Mouse (Mus musculus): ENCODE measurements around the gene Rnase9. TPM values are rescaled to one million over a fixed set of nuclear protein-coding genes. Genes with fewer than 3 reads are reported as not detected.
"Not testable (repeated sequence)": the region's sequence is repeated elsewhere in the genome, so short reads cannot be mapped to it uniquely, and the experiment has no call there.

Rnase9 gene
- total RNA-seq, 2 experiments from 2014 or later = not detected

DNA sequence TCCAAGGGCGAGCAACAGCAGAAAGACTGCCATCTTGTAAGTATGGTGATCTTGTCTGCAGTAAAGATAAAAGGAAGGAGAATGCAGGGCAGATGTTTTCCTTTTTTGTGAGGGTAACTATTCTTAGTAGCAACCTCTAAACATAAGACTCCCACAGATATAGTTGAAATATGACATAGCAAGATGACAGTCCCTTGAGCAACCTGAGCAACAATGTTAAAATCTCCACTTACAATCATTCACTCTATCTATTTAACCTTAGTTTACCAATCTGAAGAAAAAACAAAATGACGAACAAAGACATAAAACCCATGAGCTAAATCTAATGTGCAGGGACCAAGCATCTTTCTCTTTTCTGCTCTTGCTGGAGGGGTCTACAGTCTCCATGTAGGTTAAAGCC lies 8.4 kb upstream of the Rnase9 start, which contains the start of gene Rnase11:
Gene Rnase11 (minus strand): TSS at position 101 of the 400 bp plus-strand sequence.
- no peak for DNase-seq

DNA sequence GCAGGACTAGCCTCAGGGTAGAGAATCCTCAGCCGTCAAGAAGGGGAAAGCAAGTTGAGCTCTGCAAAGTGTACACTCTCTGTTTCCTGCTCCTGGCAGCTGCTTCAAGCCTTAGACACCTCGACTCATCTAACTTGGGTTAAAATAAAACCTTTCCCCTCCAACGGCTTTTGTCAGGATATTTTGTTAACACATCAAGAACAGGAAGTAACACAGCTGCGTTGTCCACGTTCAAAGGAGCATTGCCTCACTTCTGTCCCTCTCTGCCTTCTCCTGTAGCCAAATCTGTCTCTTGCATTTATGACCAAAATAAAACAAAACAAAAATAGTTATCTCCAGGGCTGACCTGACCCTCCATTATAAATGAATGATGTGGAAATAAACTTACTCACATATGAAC lies 6.2 kb upstream of the Rnase9 start:
- no peak for DNase-seq

DNA sequence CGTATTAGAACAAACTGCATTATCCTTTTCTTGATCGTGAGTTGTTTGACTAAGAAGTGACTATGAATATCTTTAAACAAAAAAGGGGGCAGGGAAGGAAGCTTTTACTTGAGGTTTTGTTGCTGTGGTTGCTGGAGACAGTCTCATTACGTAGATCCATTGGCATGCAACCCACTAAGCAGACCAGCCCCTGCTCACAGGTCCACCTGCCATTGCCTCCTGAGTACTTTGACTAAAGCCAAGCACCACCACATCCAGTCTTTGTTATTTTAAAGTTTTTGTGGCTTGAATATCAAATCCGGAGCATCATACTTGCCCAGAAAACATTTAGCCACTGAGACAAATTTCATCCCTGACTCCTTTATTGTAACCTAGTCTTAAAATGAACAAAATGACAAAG lies 5.5 kb downstream of the Rnase9 start:
- DNase-seq = no peak

DNA sequence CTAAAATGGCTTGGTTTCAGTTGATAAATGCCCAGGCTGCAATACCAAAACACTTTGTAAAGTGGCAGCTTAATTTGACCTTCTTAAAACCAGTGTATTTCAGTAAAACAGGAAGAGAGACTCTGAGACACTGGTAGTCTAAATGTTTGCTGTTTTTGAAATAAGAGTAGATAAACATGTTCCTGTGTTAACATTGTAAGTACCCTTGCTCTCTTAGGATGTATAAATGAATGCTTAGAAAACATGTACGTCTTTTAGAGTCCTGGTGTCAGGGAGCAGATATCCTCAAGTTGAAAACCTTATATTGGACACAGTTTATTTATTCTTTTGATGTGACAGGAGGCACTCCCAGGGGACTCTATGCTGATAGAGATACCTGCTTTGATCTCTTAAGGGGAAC lies 6.5 kb downstream of the Rnase9 start:
- no peak for DNase-seq

DNA sequence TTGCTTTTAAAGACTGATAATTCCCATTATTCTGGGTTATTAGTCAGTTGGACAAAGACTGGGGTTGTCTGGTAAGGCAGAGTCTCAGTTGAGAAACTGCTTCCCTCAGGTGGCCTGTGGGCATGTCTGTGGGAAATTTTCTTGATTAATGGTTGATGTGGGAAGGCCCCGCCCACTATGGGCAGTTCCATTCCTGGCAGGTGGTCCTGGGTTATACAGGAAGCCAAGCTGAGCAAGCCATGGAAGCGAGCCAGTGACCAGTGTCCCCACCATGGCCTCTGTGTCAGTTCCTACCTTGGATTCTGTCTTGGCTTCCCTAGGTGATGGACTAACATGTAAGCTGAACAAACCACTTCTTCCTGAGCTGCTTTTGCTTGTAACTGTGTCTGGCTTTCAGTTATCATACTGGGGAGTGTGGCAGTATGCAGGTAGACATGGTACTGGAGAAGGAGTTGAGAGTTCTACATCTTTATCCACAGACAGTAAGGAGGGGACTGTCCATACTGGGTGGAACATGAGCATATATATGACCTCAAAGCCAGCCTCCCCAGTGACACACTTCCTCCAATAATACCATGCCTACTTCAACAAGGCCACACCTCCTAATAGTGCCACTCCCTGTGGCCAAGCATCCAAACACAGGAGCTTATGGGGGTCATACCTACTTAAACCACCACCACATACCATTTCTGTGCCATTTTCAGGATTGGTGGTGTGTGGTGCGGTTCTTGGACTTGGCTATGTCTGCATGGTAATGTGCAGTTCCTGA lies 14.1 kb downstream of the Rnase9 start:
- DNase-seq = no peak

DNA sequence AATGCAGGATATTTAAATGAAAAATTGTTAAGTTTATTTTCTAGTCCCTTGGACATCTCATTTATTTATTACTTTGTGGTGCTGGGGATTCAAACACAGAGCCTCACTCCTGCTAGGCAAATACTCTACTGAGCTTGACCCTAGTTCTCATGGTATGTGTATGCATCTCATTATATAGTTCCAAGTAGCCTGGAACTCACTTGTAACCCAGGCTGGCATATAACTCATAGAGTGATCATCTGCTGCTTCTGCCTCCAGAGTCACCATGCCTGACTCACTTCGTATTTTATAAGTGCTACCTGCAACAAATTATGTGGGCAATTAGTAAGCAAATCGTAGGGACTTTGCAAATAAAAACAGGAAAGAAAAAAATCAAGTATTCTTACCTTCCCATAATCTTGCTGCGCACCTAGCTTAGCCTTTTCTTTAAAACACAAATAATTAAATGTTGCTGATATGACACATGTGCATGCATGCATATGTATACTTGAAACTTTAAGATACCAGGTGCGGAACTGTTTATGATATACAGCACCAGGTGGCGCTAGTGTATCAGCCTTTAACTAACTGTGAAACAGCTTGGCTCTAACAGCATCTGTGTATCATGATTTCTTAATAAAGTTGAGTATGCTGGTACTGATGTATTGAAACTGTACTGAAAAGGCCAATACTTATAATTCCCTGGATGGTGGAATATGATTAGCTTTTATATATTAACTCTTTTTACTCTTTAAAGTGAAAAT lies 15.1 kb downstream of the Rnase9 start:
- DNase-seq = peak; percentile 20

DNA sequence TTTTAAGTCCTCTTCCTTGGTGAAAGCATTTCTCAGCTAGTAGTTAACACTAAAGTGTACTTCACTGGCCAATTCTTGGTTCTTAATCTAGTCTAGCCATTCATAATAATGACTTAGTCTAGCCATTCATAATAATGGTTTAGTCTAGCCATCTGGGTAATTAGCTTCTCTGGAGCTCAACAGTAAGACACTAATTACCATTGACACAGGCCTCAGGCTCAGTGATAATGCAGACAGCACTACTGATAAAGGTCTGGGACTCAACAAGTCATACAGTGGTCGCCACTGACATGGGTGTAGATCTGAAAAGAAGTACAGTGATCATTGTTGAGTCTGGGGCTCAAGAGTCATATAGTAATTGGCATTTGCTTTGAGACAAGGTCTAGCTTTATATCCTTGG lies 16.8 kb downstream of the Rnase9 start:
- no peak for DNase-seq

DNA sequence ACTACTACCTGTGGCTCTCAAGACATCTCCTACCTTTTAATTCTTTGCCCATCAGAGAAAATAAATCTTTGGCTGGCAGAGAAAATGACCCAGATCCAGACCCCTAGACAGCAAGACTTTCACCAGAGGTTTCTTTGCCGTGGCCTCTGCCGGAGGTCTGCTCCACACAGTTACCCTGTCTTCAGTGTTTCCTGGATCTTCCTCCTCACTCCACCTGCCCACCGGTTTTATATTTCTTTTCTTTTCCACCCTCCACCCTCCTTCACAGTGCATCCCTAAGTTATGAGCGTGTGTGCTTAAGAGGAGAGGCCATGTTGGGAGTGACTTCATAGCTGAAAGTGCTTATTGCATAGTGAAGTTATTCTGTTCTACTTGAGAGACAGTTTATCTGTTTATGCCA lies 18.2 kb downstream of the Rnase9 start:
- no peak for DNase-seq

DNA sequence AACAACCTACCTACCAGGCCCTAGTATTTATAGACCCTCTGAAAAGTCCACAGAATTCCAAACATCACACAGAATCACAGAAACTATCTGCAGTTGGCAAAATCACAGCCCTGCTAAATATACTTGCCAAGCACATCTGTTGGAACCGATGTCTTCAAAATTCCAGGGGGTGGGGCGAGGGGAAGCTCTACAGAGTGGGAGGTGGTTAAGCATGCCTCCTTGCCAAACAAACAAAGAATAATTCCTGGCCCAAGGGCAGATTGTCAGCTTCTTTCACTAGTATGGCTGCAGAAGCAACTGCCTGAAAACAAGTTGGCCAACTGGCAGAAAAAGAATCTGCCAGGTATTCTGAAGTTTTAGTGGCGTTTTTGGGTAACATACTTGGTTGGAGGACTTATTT lies 24.4 kb downstream of the Rnase9 start:
- peak; percentile 53 for DNase-seq

DNA sequence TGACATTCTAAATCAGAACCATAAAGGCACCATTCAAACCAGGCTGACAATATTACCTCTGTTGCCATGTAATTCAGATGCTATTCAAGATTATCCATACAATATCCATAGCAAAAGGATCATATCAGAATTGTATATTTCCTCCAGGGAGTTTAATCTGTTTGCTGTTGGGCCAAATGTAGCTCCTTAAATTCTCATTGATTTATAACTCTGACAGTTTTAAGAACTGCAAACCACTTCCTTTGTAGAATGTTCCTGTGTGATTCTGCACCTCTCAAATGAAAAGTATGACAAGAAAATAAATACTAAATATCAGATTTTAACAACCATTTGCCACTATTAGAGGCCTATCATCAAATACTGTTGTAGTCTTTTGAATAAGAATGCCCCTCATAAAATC lies 25.9 kb downstream of the Rnase9 start:
- no peak for DNase-seq

DNA sequence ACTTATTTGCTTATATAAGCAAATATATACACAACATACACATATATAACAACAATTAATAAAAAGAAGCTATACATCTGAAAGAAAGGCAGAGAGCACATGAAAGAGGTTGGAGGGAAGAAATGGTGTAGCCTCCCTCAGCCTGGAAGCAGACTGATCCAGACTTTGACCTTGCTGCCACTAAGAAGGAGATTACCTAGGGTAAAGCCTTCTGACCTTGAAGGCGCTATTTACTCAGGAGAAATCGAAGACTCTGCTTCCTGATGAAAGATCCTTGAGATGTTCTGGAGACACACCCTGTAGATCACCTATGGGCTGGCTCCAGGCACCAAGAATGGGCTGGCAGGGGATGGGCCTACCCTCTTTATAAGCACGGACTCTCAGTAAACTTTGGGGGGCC lies 26.9 kb downstream of the Rnase9 start:
- not testable (repeated sequence) for DNase-seq

DNA sequence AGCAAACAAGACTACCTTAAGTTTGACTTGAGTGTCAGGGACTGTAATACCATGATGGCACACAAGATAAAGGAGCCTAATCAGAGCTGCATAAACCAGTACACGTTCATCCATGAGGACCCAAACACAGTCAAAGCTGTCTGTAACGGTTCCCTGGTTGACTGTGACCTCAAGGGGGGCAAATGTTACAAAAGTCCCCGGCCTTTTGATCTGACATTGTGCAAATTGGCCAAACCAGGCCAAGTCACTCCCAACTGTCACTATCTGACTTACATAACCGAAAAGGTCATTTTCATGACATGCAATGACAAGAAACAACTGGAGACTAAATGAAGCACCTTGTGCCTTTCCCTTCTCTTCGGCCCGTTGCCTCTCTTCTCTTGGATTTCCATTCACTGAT lies 32.1 kb downstream of the Rnase9 start:
- DNase-seq = no peak

DNA sequence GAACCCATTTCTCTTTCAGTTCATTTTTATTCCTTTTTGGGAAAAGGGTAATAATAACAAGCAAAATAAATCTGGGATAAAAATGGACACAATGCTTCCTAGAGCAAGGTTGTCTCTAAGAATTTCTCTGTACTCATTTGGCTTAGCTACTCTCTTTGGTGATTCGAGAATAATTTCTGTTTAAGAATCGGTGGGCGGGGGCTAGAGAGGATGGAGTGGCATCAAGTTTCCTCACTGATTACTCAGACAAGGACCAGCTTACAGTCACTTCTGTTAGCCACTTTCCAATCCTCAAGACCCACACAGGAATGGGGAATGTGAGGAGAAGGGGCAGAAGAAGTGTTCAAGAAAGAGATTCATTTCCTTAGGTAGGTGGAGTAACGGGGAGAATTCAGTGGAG lies 32.9 kb downstream of the Rnase9 start:
- no peak for DNase-seq

DNA sequence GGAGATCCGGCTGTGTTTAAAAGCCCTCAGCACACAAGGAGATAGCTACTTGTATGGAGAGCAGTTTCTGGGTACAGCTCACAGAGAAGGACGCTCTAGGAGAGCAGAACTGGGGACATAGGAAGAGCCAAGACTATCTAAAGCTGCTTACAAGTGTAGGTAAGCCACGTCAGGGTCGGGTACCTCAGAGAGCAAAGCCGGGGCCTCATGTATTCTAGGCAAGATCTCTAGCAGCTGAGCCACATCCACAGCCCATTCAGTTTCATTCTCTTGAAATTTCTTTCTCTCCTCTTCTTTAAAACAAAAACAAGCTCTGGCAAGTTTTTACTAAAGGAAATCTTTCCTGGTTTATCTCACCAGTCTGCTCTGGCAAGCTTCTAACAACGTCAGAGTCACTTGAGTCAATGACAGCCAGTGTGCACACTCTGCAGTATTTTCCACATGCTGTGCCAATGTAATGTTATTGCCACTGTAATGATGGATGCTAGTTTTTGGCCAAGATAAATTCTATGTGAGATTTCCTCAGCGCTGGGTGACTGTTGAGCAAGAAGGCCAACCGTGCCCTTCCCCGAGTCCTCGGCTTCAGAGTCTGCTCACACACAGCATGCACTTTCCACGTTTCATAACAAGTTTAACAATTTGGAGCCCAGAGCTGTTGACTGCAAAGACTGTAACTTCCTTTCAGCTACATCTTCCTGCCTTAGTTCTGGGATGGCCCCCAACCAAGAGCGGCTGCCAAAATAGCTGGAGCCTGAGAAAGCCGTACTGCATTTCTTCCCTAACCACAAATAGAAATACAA lies 33.6 kb downstream of the Rnase9 start:
- DNase-seq = peak; percentile 69

DNA sequence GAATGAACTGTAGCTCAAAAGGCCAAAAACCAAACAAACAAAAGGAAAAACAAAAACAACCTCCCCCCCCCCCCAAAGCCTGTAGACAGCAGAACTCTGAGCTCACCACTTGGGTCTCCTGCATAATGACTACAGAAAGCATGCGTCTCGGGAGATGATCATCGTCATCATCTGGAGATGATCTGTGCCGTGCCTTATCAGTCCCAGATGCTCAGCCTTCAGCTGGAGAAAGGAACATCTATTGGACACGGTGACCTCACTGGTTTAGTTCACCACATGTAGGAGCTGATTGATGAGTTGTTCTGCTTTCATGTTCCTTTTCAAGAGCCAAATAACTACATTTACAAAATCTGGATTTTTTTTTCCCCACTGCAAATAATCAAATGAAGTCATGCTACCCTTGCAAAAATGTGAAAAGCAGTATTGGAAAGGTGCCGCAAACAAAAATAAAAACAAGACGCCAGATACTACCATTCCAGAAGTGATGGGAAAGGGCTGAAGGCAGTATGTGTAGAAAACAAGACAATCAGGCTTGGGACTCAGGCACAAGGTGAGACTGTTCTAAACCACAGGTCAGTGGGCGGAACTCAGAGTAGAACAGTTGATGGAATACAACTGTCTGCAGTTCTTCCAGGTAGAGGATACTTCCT lies 34.4 kb downstream of the Rnase9 start, which contains the start of gene Rnase10:
Gene Rnase10 (plus strand): TSS at position 600 of the 650 bp plus-strand sequence.
- DNase-seq = no peak

DNA sequence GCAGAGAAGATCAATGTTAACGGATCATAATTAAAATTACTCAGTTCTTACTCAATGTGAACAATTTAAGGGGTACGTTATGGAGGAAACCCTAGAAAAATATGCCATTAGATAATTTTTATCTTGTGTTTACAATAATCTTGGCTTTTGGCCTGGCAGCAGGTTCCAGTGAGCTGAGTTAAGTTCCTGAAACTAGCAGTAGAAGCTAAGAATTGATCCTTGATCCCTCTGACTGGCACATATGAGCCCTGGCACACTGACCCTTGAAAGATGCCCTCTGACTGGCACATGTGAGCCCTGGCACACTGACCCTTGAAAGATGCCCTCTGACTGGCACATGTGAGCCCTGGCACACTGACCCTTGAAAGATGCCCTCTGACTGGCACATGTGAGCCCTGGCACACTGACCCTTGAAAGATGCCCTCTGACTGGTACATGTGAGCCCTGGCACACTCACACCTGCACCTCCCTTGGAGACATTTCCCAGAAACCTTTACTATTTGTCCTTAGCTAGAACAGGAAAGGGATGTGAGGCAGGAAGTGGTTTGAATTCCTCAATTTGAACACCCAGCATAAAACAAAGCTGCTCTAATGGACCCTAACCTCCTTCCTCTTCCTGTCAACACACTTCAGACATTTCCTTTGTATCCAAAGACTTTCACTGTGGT lies 43.5 kb downstream of the Rnase9 start:
- DNase-seq = no peak

DNA sequence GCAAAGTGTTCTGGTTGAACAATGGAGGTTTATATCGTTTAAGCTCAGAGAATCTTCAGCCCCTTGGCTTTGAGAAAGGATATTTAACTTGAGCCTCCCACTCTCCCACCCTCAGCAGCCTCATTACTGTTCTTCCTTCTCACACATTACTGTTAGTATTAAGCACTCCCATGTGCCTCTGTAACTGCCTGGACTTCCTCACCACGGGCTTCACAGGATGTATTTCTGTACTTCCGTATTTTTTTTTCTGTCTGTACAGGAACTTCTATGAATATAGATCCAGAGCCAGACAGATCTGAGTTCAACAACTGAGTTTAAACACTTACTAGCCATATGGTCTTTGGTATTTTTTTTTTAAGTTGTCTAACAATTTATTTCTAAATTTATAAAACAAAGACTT lies 44.6 kb downstream of the Rnase9 start:
- no peak for DNase-seq

DNA sequence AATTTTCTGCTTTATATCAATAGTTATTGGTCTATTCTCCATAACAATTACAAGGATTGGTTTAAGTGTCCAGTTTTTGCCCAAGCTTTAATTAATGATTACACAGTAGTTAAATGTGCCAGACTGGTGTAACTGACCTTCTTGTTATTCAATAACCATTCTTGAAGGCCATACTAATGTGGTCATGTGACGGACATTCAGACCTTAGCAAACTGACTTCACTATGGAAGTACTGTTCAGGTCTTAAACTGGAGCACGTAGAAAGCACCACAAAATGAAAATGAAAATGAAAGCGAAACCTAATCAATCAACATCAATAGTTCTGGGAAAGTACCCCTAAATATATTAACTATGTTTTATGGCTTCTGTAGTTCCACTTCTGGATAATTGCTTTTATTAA lies 50.6 kb downstream of the Rnase9 start:
- no peak for DNase-seq

All from gastrocnemius, postnatal 25 days (tissue).